Comparison of ENCODE assay signal across 8 mouse cellular contexts in the genomic region with DNA sequence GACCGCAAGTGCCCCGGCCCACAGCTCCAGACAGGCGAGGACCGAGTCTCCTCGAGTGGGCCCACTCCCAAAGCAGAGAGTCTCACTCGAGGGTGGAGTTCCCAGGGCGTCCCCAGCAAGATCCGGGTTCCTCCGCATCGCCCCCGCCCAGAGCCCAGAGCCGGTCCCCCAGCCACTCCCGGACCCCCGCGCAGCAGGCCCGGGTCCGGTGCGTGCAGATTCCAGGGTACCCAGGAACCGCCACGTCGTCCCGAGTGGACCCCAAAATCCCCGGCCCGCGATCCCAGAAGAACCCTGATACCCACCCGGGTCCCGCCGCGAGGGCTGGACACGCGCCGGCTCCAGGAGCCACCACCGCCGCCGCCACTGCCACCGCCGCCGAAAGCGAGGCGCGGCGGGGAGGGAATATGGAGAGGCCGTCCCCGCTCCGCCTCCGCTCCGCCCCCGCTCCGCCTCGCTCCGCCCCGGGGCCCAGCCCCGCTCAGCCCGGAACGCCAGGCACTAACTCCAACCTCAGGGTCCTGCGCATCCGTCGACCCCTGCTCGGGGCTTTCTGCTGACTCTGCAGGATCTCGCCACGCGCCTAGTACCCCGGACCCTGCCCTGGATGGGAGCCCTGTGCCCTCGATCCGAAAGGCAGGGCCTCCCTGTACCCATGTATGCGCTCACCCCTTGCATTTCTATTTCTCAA. TPM values are rescaled to one million over a fixed set of nuclear protein-coding genes. Genes with fewer than 3 reads are reported as not detected.
DNase-seq lines count a peak whose midpoint lies in the region; ATAC-seq and TF ChIP-seq lines count a peak whose summit lies in the region.

Gene Tbc1d16, minus strand, starts transcription at position 409 of the 691 bp plus-strand sequence.
Gene Ccdc40, plus strand, starts transcription at position 482 of the 691 bp plus-strand sequence.

- peaks cover 23% of the 10 kb centered on the region for H3K4me1 ChIP-seq in heart, embryonic 12.5 days (replicated peaks)
- H3K4me1 ChIP-seq in kidney, embryonic 14.5 days (ENCODE audit: control insufficient read depth, insufficient read depth, low read length), result peaks cover 19% of the 10 kb centered on the region
- H3K4me1 ChIP-seq in liver, embryonic 16.5 days (ENCODE audit: control insufficient read depth, low read depth, low read length), result peaks cover 9% of the 10 kb centered on the region

- H3K79me2 ChIP-seq in C2C12 (ENCODE audit: control insufficient read depth, insufficient read depth), result no peaks in the 10 kb centered on the region

- peaks cover 30% of the 10 kb centered on the region for H3K27me3 ChIP-seq in C2C12 (ENCODE audit: control insufficient read depth, insufficient read depth, insufficient read length)
- H3K27me3 ChIP-seq in heart, embryonic 12.5 days (replicated peaks), result no peaks in the 10 kb centered on the region
- H3K27me3 ChIP-seq in kidney, embryonic 14.5 days (ENCODE audit: control insufficient read depth, insufficient read depth, low read length), result no peaks in the 10 kb centered on the region
- H3K27me3 ChIP-seq in liver, embryonic 16.5 days (ENCODE audit: control insufficient read depth, insufficient read depth, low read depth, low read length), result peaks cover 24% of the 10 kb centered on the region

- H3K9me3 ChIP-seq in heart, embryonic 12.5 days (replicated peaks), result no peaks in the 10 kb centered on the region
- H3K9me3 ChIP-seq in kidney, embryonic 14.5 days (ENCODE audit: control insufficient read depth, low read length), result no peaks in the 10 kb centered on the region
- H3K9me3 ChIP-seq in liver, embryonic 16.5 days (replicated peaks; ENCODE audit: control insufficient read depth, low read length), result no peaks in the 10 kb centered on the region

- peak; percentile 76 to 78 for DNase-seq in adrenal gland, adult 18-20 months (ENCODE audit: low spot score in 2 of 2)
- DNase-seq in embryo, embryonic 9.5 days (ENCODE audit: extremely low spot score), result peak; percentile 89
- peak; percentile 84 for DNase-seq in neural tube, embryonic 10.5 days (ENCODE audit: extremely low spot score, low spot score)
- peak; percentile 77 for DNase-seq in thymus, postnatal 14 days

- H3ac ChIP-seq in C2C12 (ENCODE audit: control insufficient read depth, insufficient read length, low read depth), result peak within 1 kb of the TSS; percentile 84

- peak within 1 kb of the TSS; percentile 97 for H3K4me2 ChIP-seq in heart, embryonic 12.5 days
- peak within 1 kb of the TSS; percentile 87 for H3K4me2 ChIP-seq in kidney, embryonic 14.5 days (replicated peaks; ENCODE audit: low read depth, low read length)
- H3K4me2 ChIP-seq in liver, embryonic 16.5 days (ENCODE audit: low read depth, low read length), result peak within 1 kb of the TSS; percentile 77

- peak within 1 kb of the TSS; percentile 89 for H3K9ac ChIP-seq in heart, embryonic 12.5 days
- H3K9ac ChIP-seq in kidney, embryonic 14.5 days (ENCODE audit: low read depth, low read length), result peak within 1 kb of the TSS; percentile 81
- peak within 1 kb of the TSS; percentile 61 for H3K9ac ChIP-seq in liver, embryonic 16.5 days (ENCODE audit: low read depth, low read length)

- WGBS in heart, embryonic 12.5 days, result under 1% methylated on average over 66 of the region's 66 CpGs
- WGBS in kidney, embryonic 14.5 days, result under 1% methylated on average over 58 of the region's 66 CpGs
- WGBS in liver, embryonic 16.5 days (ENCODE audit: insufficient replicate concordance), result under 1% methylated on average over 62 of the region's 66 CpGs

- no peak for TF ChIP-seq CTCF in C2C12 (IDR thresholded peaks at IDR 0.05; ENCODE audit: control insufficient read depth, insufficient read depth, insufficient read length)

- peak within 1 kb of the TSS; percentile 22; the same call in 1 of the 2 replicates for H3K27ac ChIP-seq in heart, embryonic 12.5 days (ENCODE audit: poor library complexity, severe bottlenecking)
- peak within 1 kb of the TSS; percentile 48; the same call in 1 of the 2 replicates for H3K27ac ChIP-seq in kidney, embryonic 14.5 days (ENCODE audit: low read depth, low read length)
- H3K27ac ChIP-seq in liver, embryonic 16.5 days (ENCODE audit: low read length), result no peak within 1 kb of the TSS

- no peaks in the 10 kb centered on the region for H3K79me3 ChIP-seq in C2C12 (ENCODE audit: low read depth)

- ATAC-seq in heart, embryonic 12.5 days (ENCODE audit: insufficient number of reproducible peaks, low FRiP score), result peak; percentile 87
- peak; percentile 92 for ATAC-seq in kidney, embryonic 14.5 days (ENCODE audit: low FRiP score, low TSS enrichment)
- ATAC-seq in liver, embryonic 16.5 days (ENCODE audit: low read depth), result peak; percentile 86

- H3K4me3 ChIP-seq in C2C12 (ENCODE audit: insufficient read depth, poor library complexity, severe bottlenecking), result peak within 1 kb of the TSS; percentile 34
- H3K4me3 ChIP-seq in heart, embryonic 12.5 days, result peak within 1 kb of the TSS; percentile 80
- H3K4me3 ChIP-seq in kidney, embryonic 14.5 days (ENCODE audit: low read length), result peak within 1 kb of the TSS; percentile 76
- peak within 1 kb of the TSS; percentile 66 for H3K4me3 ChIP-seq in liver, embryonic 16.5 days (ENCODE audit: low read depth, low read length)

- no peaks in the 10 kb centered on the region for H3K36me3 ChIP-seq in C2C12 (ENCODE audit: control insufficient read depth, insufficient read depth)
- H3K36me3 ChIP-seq in heart, embryonic 12.5 days, result no peaks in the 10 kb centered on the region
- no peaks in the 10 kb centered on the region for H3K36me3 ChIP-seq in kidney, embryonic 14.5 days (ENCODE audit: control insufficient read depth, insufficient read depth, low read length)
- H3K36me3 ChIP-seq in liver, embryonic 16.5 days (ENCODE audit: control insufficient read depth, insufficient read depth), result no peaks in the 10 kb centered on the region

TF ChIP-seq in C2C12, 6 proteins besides CTCF, POLR2A, EP300 and RAD21:
- TF ChIP-seq MYOD1 (IDR thresholded peaks at IDR 0.05; ENCODE audit: control insufficient read depth, insufficient read length, low read depth) (no peak), MYOG (IDR thresholded peaks at IDR 0.05; ENCODE audit: control insufficient read depth, extremely low read depth, insufficient read length) (no peak), MAX (IDR thresholded peaks at IDR 0.05) (no peak), CEBPB (IDR thresholded peaks at IDR 0.05; ENCODE audit: low read depth) (no peak), FOSL1 (IDR thresholded peaks at IDR 0.05; ENCODE audit: insufficient read depth, low read length, poor library complexity, severe bottlenecking) (no peak)

RNA-seq across cellular contexts. Expression of gene Tbc1d16, which starts in this region (rescaled TPM):
- 4.9 TPM for polyA plus RNA-seq in C2C12 (2012; fragmentation: generic; extraction: Trizol)
- 10 to 100 TPM; 17.7 to 30.8 TPM for total RNA-seq in adrenal gland, adult 18-20 months (2021)
- polyA plus RNA-seq in heart, embryonic 12.5 days (2016; fragmentation: Nextera tagmentation; extraction: Ambion mirVana), result 7.4 and 7.5 TPM in 2 replicates
- polyA plus RNA-seq in kidney, embryonic 14.5 days (2014; fragmentation: Nextera tagmentation; extraction: Ambion mirVana), result 7.3 and 13.0 TPM in 2 replicates
- polyA plus RNA-seq in liver, embryonic 16.5 days (2015; fragmentation: Nextera tagmentation; extraction: Ambion mirVana), result 1.3 and 1.8 TPM in 2 replicates

RNA-seq across cellular contexts. Expression of gene Ccdc40, which starts in this region (rescaled TPM):
- polyA plus RNA-seq in C2C12 (2012; fragmentation: generic; extraction: Trizol), result 0.12 TPM
- 1 to 10 TPM; 1.2 to 1.3 TPM for total RNA-seq in adrenal gland, adult 18-20 months (2021)
- polyA plus RNA-seq in heart, embryonic 12.5 days (2016; fragmentation: Nextera tagmentation; extraction: Ambion mirVana), result 3.1 and 3.7 TPM in 2 replicates
- 5.6 and 6.4 TPM in 2 replicates for polyA plus RNA-seq in kidney, embryonic 14.5 days (2014; fragmentation: Nextera tagmentation; extraction: Ambion mirVana)
- 0.61 and 0.68 TPM in 2 replicates for polyA plus RNA-seq in liver, embryonic 16.5 days (2015; fragmentation: Nextera tagmentation; extraction: Ambion mirVana)
